Mouse (Mus musculus) central nervous system, embryonic 18 days (tissue): ENCODE measurements around the gene Atp6ap1. TPM values are rescaled to one million over a fixed set of nuclear protein-coding genes. Genes with fewer than 3 reads are reported as not detected.

ENCODE experiments used
- polyA plus RNA-seq: library from polyadenylated mRNA; depleted of rRNA; stranded (reverse); fragments of >200 nt; gene quantifications from 2 replicates; pipeline ENCODE4 v1.2.3, GENCODE M21; 2012; rRNA removed

The Atp6ap1 gene
- 420 and 430 TPM in 2 replicates for polyA plus RNA-seq

GRCm38 (mm10) chrX:74296538-74297448 is at the start of gene Atp6ap1:
Gene Atp6ap1 (plus strand): TSS chrX:74297097.

GRCm38 (mm10) chrX:74249615-74250014 is 47.3 kb upstream of the Atp6ap1 start, which contains the start of gene Flna:
Gene Flna (minus strand): TSS chrX:74249820.

GRCm38 (mm10) chrX:74254153-74254887 is 42.6 kb upstream of the Atp6ap1 start, which contains the start of gene Emd:
Gene Emd (plus strand): TSS chrX:74254687.

GRCm38 (mm10) chrX:74270062-74270901 is 26.6 kb upstream of the Atp6ap1 start, which contains the start of gene Rpl10:
Gene Rpl10 (plus strand): TSS chrX:74270812.

GRCm38 (mm10) chrX:74281732-74282394 is 15.0 kb upstream of the Atp6ap1 start, which contains the start of the genes Taz and Dnase1l1:
Gene Taz (plus strand): TSS chrX:74281912.
Gene Dnase1l1 (minus strand): TSS chrX:74282337.

DNA sequence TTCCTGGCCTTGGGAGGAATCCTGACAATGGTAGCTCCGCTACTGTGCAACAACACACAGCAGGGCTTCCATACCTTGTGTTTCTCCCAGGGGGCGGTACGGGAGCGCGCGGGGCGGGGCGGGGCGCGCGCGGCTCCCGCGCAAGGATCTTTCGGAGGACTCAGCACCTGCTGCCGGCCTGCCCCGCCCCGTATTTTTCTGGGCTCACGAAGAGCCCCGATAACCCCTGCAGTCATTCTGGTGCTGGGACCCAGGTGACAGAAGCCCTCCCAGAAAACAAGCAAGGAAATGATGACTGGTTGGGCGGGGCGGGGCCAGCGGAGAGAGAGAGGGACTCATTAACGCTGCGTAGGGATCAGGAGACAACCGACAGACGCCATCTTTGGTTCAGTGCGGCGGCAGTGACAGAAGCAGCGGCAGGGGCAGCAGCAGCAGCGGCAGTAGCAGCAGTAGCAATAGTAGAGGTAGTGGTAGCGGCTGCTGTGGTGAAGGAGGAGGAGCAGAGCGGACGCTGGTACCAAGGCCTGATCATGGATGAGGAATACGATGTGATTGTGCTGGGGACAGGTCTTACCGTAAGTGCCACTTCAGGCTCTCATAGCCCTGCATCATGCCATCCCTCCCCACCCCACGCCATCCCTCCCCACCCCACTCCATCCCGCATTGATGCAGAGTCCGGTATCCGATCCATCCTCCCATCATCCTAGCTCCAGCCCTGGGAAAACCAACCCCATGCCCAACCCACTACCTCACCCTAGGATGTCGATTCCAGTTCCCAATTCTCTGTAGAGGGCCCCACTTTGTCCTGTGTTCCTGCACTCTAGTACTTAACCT is 8.2 kb downstream of the Atp6ap1 start, which contains the start of gene Gdi1:
Gene Gdi1, plus strand, starts transcription at position 132 of the 834 bp plus-strand sequence.

GRCm38 (mm10) chrX:74312540-74313464 is 15.9 kb downstream of the Atp6ap1 start, which contains the start of gene Fam50a:
Gene Fam50a (plus strand): TSS chrX:74313033.

GRCm38 (mm10) chrX:74328725-74329161 is 31.8 kb downstream of the Atp6ap1 start, which contains the start of gene Plxna3:
Gene Plxna3 (plus strand): TSS chrX:74329066.

DNA sequence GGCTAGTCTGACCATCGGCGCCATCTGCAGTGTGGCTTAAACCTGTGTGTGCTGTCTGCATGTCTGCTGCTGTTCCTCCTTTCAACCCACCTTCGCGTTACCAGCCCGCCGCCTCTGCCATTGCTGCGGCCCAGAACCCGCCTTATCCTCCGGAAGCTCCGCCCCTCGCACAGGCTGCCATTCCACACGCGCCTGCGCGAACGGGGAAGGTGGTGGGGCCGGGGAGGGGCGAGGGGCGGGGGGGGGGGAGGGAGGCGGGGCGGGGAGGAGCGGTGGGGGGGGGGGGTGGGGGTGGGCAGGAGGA is 56.5 kb downstream of the Atp6ap1 start, which contains the start of gene Lage3:
Gene Lage3, minus strand, starts transcription at position 152 of the 304 bp plus-strand sequence.

Other genes with a start within 250 kb of the Atp6ap1 start
- 0.06 TPM in 1 of 2 replicates, not detected in the other for gene Opn1mw, start 169.6 kb upstream of the Atp6ap1 start, polyA plus RNA-seq
- gene Mecp2, start 161.7 kb upstream of the Atp6ap1 start, polyA plus RNA-seq = 26.2 and 26.9 TPM in 2 replicates
- gene Tex28, start 129.3 kb upstream of the Atp6ap1 start, polyA plus RNA-seq = not detected in 2 replicates
- gene Tktl1, start 119.8 kb upstream of the Atp6ap1 start, polyA plus RNA-seq = not detected in 2 replicates
- gene Flna, start 47.3 kb upstream of the Atp6ap1 start, polyA plus RNA-seq = 492 and 527 TPM in 2 replicates
- 66.2 and 73.5 TPM in 2 replicates for gene Emd, start 42.4 kb upstream of the Atp6ap1 start, polyA plus RNA-seq
- 1,738 and 1,782 TPM in 2 replicates for gene Rpl10, start 26.3 kb upstream of the Atp6ap1 start, polyA plus RNA-seq
- 90.8 and 91.9 TPM in 2 replicates for gene Taz, start 15.2 kb upstream of the Atp6ap1 start, polyA plus RNA-seq
- gene Dnase1l1, start 14.8 kb upstream of the Atp6ap1 start, polyA plus RNA-seq = 5.3 and 5.5 TPM in 2 replicates
- 1,224 and 1,398 TPM in 2 replicates for gene Gdi1, start 7.9 kb downstream of the Atp6ap1 start, polyA plus RNA-seq
- gene Fam50a, start 15.9 kb downstream of the Atp6ap1 start, polyA plus RNA-seq = 49.5 and 51.9 TPM in 2 replicates
- 250 and 260 TPM in 2 replicates for gene Plxna3, start 32.0 kb downstream of the Atp6ap1 start, polyA plus RNA-seq
- 77.0 and 82.1 TPM in 2 replicates for gene Lage3, start 56.5 kb downstream of the Atp6ap1 start, polyA plus RNA-seq
- 61.5 and 64.5 TPM in 2 replicates for gene Ubl4a, start 76.1 kb downstream of the Atp6ap1 start, polyA plus RNA-seq
- gene Slc10a3, start 76.3 kb downstream of the Atp6ap1 start, polyA plus RNA-seq = 6.4 and 6.6 TPM in 2 replicates
- 30.3 and 32.6 TPM in 2 replicates for gene Fam3a, start 96.2 kb downstream of the Atp6ap1 start, polyA plus RNA-seq
- 15.4 and 16.3 TPM in 2 replicates for gene Ikbkg, start 96.2 kb downstream of the Atp6ap1 start, polyA plus RNA-seq
- gene G6pdx, start 132.1 kb downstream of the Atp6ap1 start, polyA plus RNA-seq = 45.8 and 47.6 TPM in 2 replicates
- gene Gm6880, start 184.3 kb downstream of the Atp6ap1 start, polyA plus RNA-seq = not detected in 2 replicates